14 mouse cellular contexts compared by ENCODE assay signal in genomic region chr7:27133156-27133555, GRCm38 (mm10). TPM values are rescaled to one million over a fixed set of nuclear protein-coding genes. Genes with fewer than 3 reads are reported as not detected.
DNase-seq lines count a peak whose midpoint lies in the region; ATAC-seq lines count a peak whose summit lies in the region.
"Had no signal": no experiment of that assay in that cellular context is flagged by ENCODE, and none has a peak within 500 bp of the region (broad histone marks: within the 10 kb centered on the region; RNA-seq: fewer than 3 reads in every experiment).

No protein-coding gene starts in this region.

- no peak overlapping the region for H3K9ac ChIP-seq in embryonic facial prominence, embryonic 13.5 days
- H3K9ac ChIP-seq in lung, embryonic 16.5 days (ENCODE audit: low read length): no peak overlapping the region; the same call in 1 of the 2 replicates
- H3K9ac ChIP-seq in kidney, embryonic 16.5 days (replicated peaks; ENCODE audit: low read length): no peak overlapping the region
- no peak overlapping the region for H3K9ac ChIP-seq in liver, embryonic 16.5 days (ENCODE audit: low read depth, low read length)

- H3K4me2 ChIP-seq in embryonic facial prominence, embryonic 13.5 days: no peak overlapping the region
- no peak overlapping the region for H3K4me2 ChIP-seq in lung, embryonic 16.5 days (ENCODE audit: low read depth, low read length)
- H3K4me2 ChIP-seq in kidney, embryonic 16.5 days (replicated peaks; ENCODE audit: low read depth, low read length): no peak overlapping the region
- H3K4me2 ChIP-seq in liver, embryonic 16.5 days (ENCODE audit: low read depth, low read length): 0 out of 2 replicates have a peak overlapping the region, but pooled peaks have one; percentile 1

- ATAC-seq in embryonic facial prominence, embryonic 13.5 days (ENCODE audit: insufficient number of reproducible peaks, insufficient read depth, low FRiP score, low TSS enrichment, low read depth): peak; percentile 48; the same call in 1 of the 2 replicates
- peak; percentile 35; the same call in 1 of the 2 replicates for ATAC-seq in lung, embryonic 16.5 days (ENCODE audit: low read depth)
- ATAC-seq in kidney, embryonic 16.5 days (ENCODE audit: low FRiP score, low TSS enrichment): peak; percentile 32; the same call in 1 of the 2 replicates
- ATAC-seq in liver, embryonic 16.5 days (ENCODE audit: low read depth): peak; percentile 66; the same call in 1 of the 2 replicates
- no peak for ATAC-seq in megakaryocyte progenitor cell, adult 5-6 weeks (replicated peaks; ENCODE audit: poor library complexity)
- ATAC-seq: Patski had no signal

- no peaks in the 10 kb centered on the region for H3K9me3 ChIP-seq in embryonic facial prominence, embryonic 13.5 days
- no peaks in the 10 kb centered on the region for H3K9me3 ChIP-seq in embryonic facial prominence, embryonic 10.5 days
- H3K9me3 ChIP-seq in lung, embryonic 16.5 days (ENCODE audit: control insufficient read depth, low read length): no peaks in the 10 kb centered on the region
- H3K9me3 ChIP-seq in kidney, embryonic 16.5 days (ENCODE audit: low read length): peaks cover 3% of the 10 kb centered on the region; the same call in 1 of the 2 replicates
- no peaks in the 10 kb centered on the region for H3K9me3 ChIP-seq in liver, embryonic 16.5 days (replicated peaks; ENCODE audit: control insufficient read depth, low read length)

- H3K36me3 ChIP-seq in embryonic facial prominence, embryonic 13.5 days: no peaks in the 10 kb centered on the region
- no peaks in the 10 kb centered on the region for H3K36me3 ChIP-seq in embryonic facial prominence, embryonic 10.5 days (replicated peaks)
- H3K36me3 ChIP-seq in lung, embryonic 16.5 days (ENCODE audit: control insufficient read depth, insufficient read depth, low read length): no peaks in the 10 kb centered on the region
- H3K36me3 ChIP-seq in kidney, embryonic 16.5 days (ENCODE audit: insufficient read depth, low read length): no peaks in the 10 kb centered on the region
- no peaks in the 10 kb centered on the region for H3K36me3 ChIP-seq in liver, embryonic 16.5 days (ENCODE audit: control insufficient read depth, insufficient read depth)

- WGBS in embryonic facial prominence, embryonic 13.5 days: 74% methylated on average over 12 of the region's 12 CpGs
- 82% methylated on average over 12 of the region's 12 CpGs for WGBS in embryonic facial prominence, embryonic 10.5 days
- 32% methylated on average over 12 of the region's 12 CpGs for WGBS in lung, embryonic 16.5 days
- 53% methylated on average over 12 of the region's 12 CpGs for WGBS in kidney, embryonic 16.5 days
- 50% methylated on average over 12 of the region's 12 CpGs for WGBS in liver, embryonic 16.5 days (ENCODE audit: insufficient replicate concordance)

- DNase-seq in embryonic facial prominence, embryonic 10.5 days (ENCODE audit: low spot score): no peak
- no peak for DNase-seq in lung, postnatal 25 days (ENCODE audit: low spot score)
- no peak for DNase-seq in left cerebral cortex, postnatal 4 days

- H3K27ac ChIP-seq in embryonic facial prominence, embryonic 13.5 days: no peak overlapping the region
- H3K27ac ChIP-seq in embryonic facial prominence, embryonic 10.5 days (replicated peaks): no peak overlapping the region
- H3K27ac ChIP-seq in lung, embryonic 16.5 days (ENCODE audit: low read length): no peak overlapping the region
- H3K27ac ChIP-seq in kidney, embryonic 16.5 days (ENCODE audit: low read length): no peak overlapping the region
- H3K27ac ChIP-seq in liver, embryonic 16.5 days (ENCODE audit: low read length): no peak overlapping the region

- H3K4me1 ChIP-seq in embryonic facial prominence, embryonic 13.5 days: peaks cover 3% of the 10 kb centered on the region; the same call in 1 of the 2 replicates
- H3K4me1 ChIP-seq in embryonic facial prominence, embryonic 10.5 days: no peaks in the 10 kb centered on the region
- H3K4me1 ChIP-seq in lung, embryonic 16.5 days (replicated peaks; ENCODE audit: control insufficient read depth, insufficient read depth, low read length): peaks cover 5% of the 10 kb centered on the region; the same call in 1 of the 2 replicates
- peaks cover 3% of the 10 kb centered on the region; the same call in 1 of the 2 replicates for H3K4me1 ChIP-seq in kidney, embryonic 16.5 days (ENCODE audit: insufficient read depth, low read length)
- H3K4me1 ChIP-seq in liver, embryonic 16.5 days (ENCODE audit: control insufficient read depth, low read depth, low read length): no peaks in the 10 kb centered on the region; the same call in none of the 2 replicates

- no peak overlapping the region for H3K4me3 ChIP-seq in embryonic facial prominence, embryonic 13.5 days
- H3K4me3 ChIP-seq in embryonic facial prominence, embryonic 10.5 days: no peak overlapping the region
- H3K4me3 ChIP-seq in lung, embryonic 16.5 days (ENCODE audit: low read length): no peak overlapping the region
- no peak overlapping the region for H3K4me3 ChIP-seq in kidney, embryonic 16.5 days (ENCODE audit: low read length)
- H3K4me3 ChIP-seq in liver, embryonic 16.5 days (ENCODE audit: low read depth, low read length): no peak overlapping the region
- H3K4me3 ChIP-seq: erythroblast, embryonic 14.5 days had no signal

- intact Hi-C loops in left cerebral cortex, postnatal 4 days (cut with DNase I): no loop called here

- no peaks in the 10 kb centered on the region for H3K27me3 ChIP-seq in embryonic facial prominence, embryonic 13.5 days
- H3K27me3 ChIP-seq in embryonic facial prominence, embryonic 10.5 days (replicated peaks; ENCODE audit: low read depth, poor library complexity, severe bottlenecking): no peaks in the 10 kb centered on the region
- no peaks in the 10 kb centered on the region for H3K27me3 ChIP-seq in lung, embryonic 16.5 days (ENCODE audit: control insufficient read depth, insufficient read depth, low read depth, low read length)
- H3K27me3 ChIP-seq in kidney, embryonic 16.5 days (ENCODE audit: insufficient read depth, low read length): no peaks in the 10 kb centered on the region
- no peaks in the 10 kb centered on the region for H3K27me3 ChIP-seq in liver, embryonic 16.5 days (ENCODE audit: control insufficient read depth, insufficient read depth, low read depth, low read length)

RNA-seq across cellular contexts. Expression of gene Cyp2f2, which starts 13.4 kb away (rescaled TPM):
- 8.0 and 15.6 TPM in 2 replicates for polyA plus RNA-seq in embryonic facial prominence, embryonic 13.5 days (2015; fragmentation: Nextera tagmentation; extraction: Ambion mirVana)
- not detected in 2 replicates for polyA plus RNA-seq in embryonic facial prominence, embryonic 10.5 days (2016; fragmentation: Nextera tagmentation; extraction: Ambion mirVana)
- 75.8 and 84.9 TPM in 2 replicates for polyA plus RNA-seq in lung, embryonic 16.5 days (2015; fragmentation: Nextera tagmentation; extraction: Ambion mirVana)
- 0.30 and 0.49 TPM in 2 replicates for polyA plus RNA-seq in kidney, embryonic 16.5 days (2015; fragmentation: Nextera tagmentation; extraction: Ambion mirVana)
- 2.0 and 3.0 TPM in 2 replicates for polyA plus RNA-seq in liver, embryonic 16.5 days (2015; fragmentation: Nextera tagmentation; extraction: Ambion mirVana)
- not detected for total RNA-seq in left cerebral cortex, postnatal 4 days (2021)
- total RNA-seq in megakaryocyte progenitor cell, adult 5-6 weeks (2015): not detected in 2 replicates
- not detected in 2 replicates for total RNA-seq in megakaryocyte progenitor cell, adult 5-6 weeks (2017)
- total RNA-seq: megakaryocyte, adult 5-6 weeks had no signal
- polyA plus RNA-seq: erythroblast, embryonic 14.5 days; Patski had no signal

RNA-seq across cellular contexts. Expression of gene Cyp2t4, which starts 20.4 kb away (rescaled TPM):
- 0.25 and 0.32 TPM in 2 replicates for polyA plus RNA-seq in embryonic facial prominence, embryonic 13.5 days (2015; fragmentation: Nextera tagmentation; extraction: Ambion mirVana)
- 0.09 and 0.16 TPM in 2 replicates for polyA plus RNA-seq in embryonic facial prominence, embryonic 10.5 days (2016; fragmentation: Nextera tagmentation; extraction: Ambion mirVana)
- 0.18 TPM in 1 of 2 replicates, not detected in the other for polyA plus RNA-seq in lung, embryonic 16.5 days (2015; fragmentation: Nextera tagmentation; extraction: Ambion mirVana)
- 0.10 and 0.24 TPM in 2 replicates for polyA plus RNA-seq in kidney, embryonic 16.5 days (2015; fragmentation: Nextera tagmentation; extraction: Ambion mirVana)
- polyA plus RNA-seq in liver, embryonic 16.5 days (2015; fragmentation: Nextera tagmentation; extraction: Ambion mirVana): not detected in 2 replicates
- total RNA-seq in left cerebral cortex, postnatal 4 days (2021): not detected
- total RNA-seq in megakaryocyte progenitor cell, adult 5-6 weeks (2015): not detected in 2 replicates
- total RNA-seq in megakaryocyte progenitor cell, adult 5-6 weeks (2017): not detected in 2 replicates
- total RNA-seq: heart, postnatal 36 days; layer of hippocampus, postnatal 10 days; megakaryocyte, adult 5-6 weeks had no signal
- polyA plus RNA-seq: erythroblast, embryonic 14.5 days; stomach, embryonic 14.5 days had no signal

RNA-seq across cellular contexts. Expression of gene Egln2, which starts 33.4 kb away (rescaled TPM):
- 69.2 and 77.7 TPM in 2 replicates for polyA plus RNA-seq in embryonic facial prominence, embryonic 13.5 days (2015; fragmentation: Nextera tagmentation; extraction: Ambion mirVana)
- polyA plus RNA-seq in embryonic facial prominence, embryonic 10.5 days (2016; fragmentation: Nextera tagmentation; extraction: Ambion mirVana): 77.5 and 81.3 TPM in 2 replicates
- 68.8 and 72.9 TPM in 2 replicates for polyA plus RNA-seq in lung, embryonic 16.5 days (2015; fragmentation: Nextera tagmentation; extraction: Ambion mirVana)
- 75.4 and 76.9 TPM in 2 replicates for polyA plus RNA-seq in kidney, embryonic 16.5 days (2015; fragmentation: Nextera tagmentation; extraction: Ambion mirVana)
- 26.4 and 28.2 TPM in 2 replicates for polyA plus RNA-seq in liver, embryonic 16.5 days (2015; fragmentation: Nextera tagmentation; extraction: Ambion mirVana)
- 10 to 100 TPM; 89.8 to 91.3 TPM for total RNA-seq in left cerebral cortex, postnatal 4 days (2021)
- 7.8 and 7.9 TPM in 2 replicates for total RNA-seq in megakaryocyte progenitor cell, adult 5-6 weeks (2015)
- total RNA-seq in megakaryocyte progenitor cell, adult 5-6 weeks (2017): 26.2 and 26.3 TPM in 2 replicates

RNA-seq across cellular contexts. Expression of gene Rab4b, which starts 45.5 kb away (rescaled TPM):
- polyA plus RNA-seq in embryonic facial prominence, embryonic 13.5 days (2015; fragmentation: Nextera tagmentation; extraction: Ambion mirVana): 72.2 and 74.2 TPM in 2 replicates
- polyA plus RNA-seq in embryonic facial prominence, embryonic 10.5 days (2016; fragmentation: Nextera tagmentation; extraction: Ambion mirVana): 60.0 and 63.1 TPM in 2 replicates
- 73.2 and 76.1 TPM in 2 replicates for polyA plus RNA-seq in lung, embryonic 16.5 days (2015; fragmentation: Nextera tagmentation; extraction: Ambion mirVana)
- 65.7 and 67.9 TPM in 2 replicates for polyA plus RNA-seq in kidney, embryonic 16.5 days (2015; fragmentation: Nextera tagmentation; extraction: Ambion mirVana)
- polyA plus RNA-seq in liver, embryonic 16.5 days (2015; fragmentation: Nextera tagmentation; extraction: Ambion mirVana): 21.2 and 22.3 TPM in 2 replicates
- 10 to 100 TPM; 86.0 to 89.0 TPM for total RNA-seq in left cerebral cortex, postnatal 4 days (2021)
- 43.2 and 43.5 TPM in 2 replicates for total RNA-seq in megakaryocyte progenitor cell, adult 5-6 weeks (2015)
- total RNA-seq in megakaryocyte progenitor cell, adult 5-6 weeks (2017): 8.5 and 9.8 TPM in 2 replicates

RNA-seq across cellular contexts. Expression of gene Gm21983, which starts 47.7 kb away (rescaled TPM):
- 2.2 and 5.2 TPM in 2 replicates for polyA plus RNA-seq in embryonic facial prominence, embryonic 13.5 days (2015; fragmentation: Nextera tagmentation; extraction: Ambion mirVana)
- 1.3 TPM in 1 of 2 replicates, not detected in the other for polyA plus RNA-seq in embryonic facial prominence, embryonic 10.5 days (2016; fragmentation: Nextera tagmentation; extraction: Ambion mirVana)
- polyA plus RNA-seq in lung, embryonic 16.5 days (2015; fragmentation: Nextera tagmentation; extraction: Ambion mirVana): 1.4 and 1.7 TPM in 2 replicates
- polyA plus RNA-seq in kidney, embryonic 16.5 days (2015; fragmentation: Nextera tagmentation; extraction: Ambion mirVana): not detected in 2 replicates
- polyA plus RNA-seq in liver, embryonic 16.5 days (2015; fragmentation: Nextera tagmentation; extraction: Ambion mirVana): not detected in 2 replicates
- not detected for total RNA-seq in left cerebral cortex, postnatal 4 days (2021)
- not detected in 2 replicates for total RNA-seq in megakaryocyte progenitor cell, adult 5-6 weeks (2015)
- not detected in 2 replicates for total RNA-seq in megakaryocyte progenitor cell, adult 5-6 weeks (2017)
- total RNA-seq: heart, postnatal 36 days; megakaryocyte, adult 5-6 weeks had no signal
- polyA plus RNA-seq: erythroblast, embryonic 14.5 days; Patski; stomach, embryonic 14.5 days had no signal
